Mouse (Mus musculus): ENCODE measurements around the gene Lamp5.

- TF ChIP-seq EP300 (optimal IDR thresholded peaks at IDR 0.05) = no peak
- no peak for TF ChIP-seq CTCF (IDR thresholded peaks at IDR 0.05; ENCODE audit: low read depth)
These were observed 1.0 kb upstream of the Lamp5 start for GRCm38 (mm10) chr2:136050793-136051615.
